Mouse (Mus musculus): Measurements from ENCODE around the gene Ubxn6.

The Ubxn6 gene

GRCm38 (mm10) chr17:56055945-56056678 lies 18.7 kb downstream of the Ubxn6 start:
- no peak for DNase-seq (ENCODE audit: low read depth, low spot score)

- no peak for DNase-seq (ENCODE audit: low read depth, low spot score)
Measured at GRCm38 (mm10) chr17:56054938-56055337, 19.9 kb downstream of the Ubxn6 start.

GRCm38 (mm10) chr17:56051369-56051768 lies 23.5 kb downstream of the Ubxn6 start:
- DNase-seq (ENCODE audit: low read depth, low spot score), result no peak

GRCm38 (mm10) chr17:56040857-56041163 lies 34.0 kb downstream of the Ubxn6 start:
- no peak for DNase-seq (ENCODE audit: low read depth, low spot score)

- DNase-seq (ENCODE audit: low read depth, low spot score), result peak; percentile 100
Measured at GRCm38 (mm10) chr17:56040030-56040856, 34.6 kb downstream of the Ubxn6 start, which contains the start of gene Chaf1a. Gene Chaf1a, plus strand, starts transcription at chr17:56040439.

- DNase-seq (ENCODE audit: low read depth, low spot score), result no peak
Measured at GRCm38 (mm10) chr17:56039345-56039744, 35.5 kb downstream of the Ubxn6 start.

GRCm38 (mm10) chr17:56038583-56039261 lies 36.1 kb downstream of the Ubxn6 start:
- no peak for DNase-seq (ENCODE audit: low read depth, low spot score)

GRCm38 (mm10) chr17:56036901-56037287 lies 37.9 kb downstream of the Ubxn6 start:
- no peak for DNase-seq (ENCODE audit: low read depth, low spot score)

GRCm38 (mm10) chr17:56036176-56036900 lies 38.5 kb downstream of the Ubxn6 start, which contains the start of gene Sh3gl1:
Gene Sh3gl1, minus strand, starts transcription at chr17:56036635.
- DNase-seq (ENCODE audit: low read depth, low spot score), result peak; percentile 96

GRCm38 (mm10) chr17:56035216-56035615 lies 39.6 kb downstream of the Ubxn6 start:
- peak; percentile 24 for DNase-seq (ENCODE audit: low read depth, low spot score)

GRCm38 (mm10) chr17:56034726-56035100 lies 40.1 kb downstream of the Ubxn6 start:
- no peak for DNase-seq (ENCODE audit: low read depth, low spot score)

- peak; percentile 73 for DNase-seq (ENCODE audit: low read depth, low spot score)
Measured at GRCm38 (mm10) chr17:56034040-56034725, 40.6 kb downstream of the Ubxn6 start.

- DNase-seq (ENCODE audit: low read depth, low spot score), result no peak
Measured at GRCm38 (mm10) chr17:56032831-56033230, 42.0 kb downstream of the Ubxn6 start.

- peak; percentile 60 for DNase-seq (ENCODE audit: low read depth, low spot score)
Measured at GRCm38 (mm10) chr17:56032127-56032733, 42.6 kb downstream of the Ubxn6 start.

GRCm38 (mm10) chr17:56031431-56031830 lies 43.4 kb downstream of the Ubxn6 start:
- no peak for DNase-seq (ENCODE audit: low read depth, low spot score)

GRCm38 (mm10) chr17:56030919-56031318 lies 43.9 kb downstream of the Ubxn6 start:
- DNase-seq (ENCODE audit: low read depth, low spot score), result peak; percentile 87

- no peak for DNase-seq (ENCODE audit: low read depth, low spot score)
Measured at GRCm38 (mm10) chr17:56030238-56030870, 44.5 kb downstream of the Ubxn6 start.

- DNase-seq (ENCODE audit: low read depth, low spot score), result no peak
Measured at GRCm38 (mm10) chr17:56027801-56028441, 46.9 kb downstream of the Ubxn6 start.

- peak; percentile 50 for DNase-seq (ENCODE audit: low read depth, low spot score)
Measured at GRCm38 (mm10) chr17:56026881-56027280, 47.9 kb downstream of the Ubxn6 start.

GRCm38 (mm10) chr17:56026303-56026702 lies 48.5 kb downstream of the Ubxn6 start:
- DNase-seq (ENCODE audit: low read depth, low spot score), result peak; percentile 96

All from 3T3-L1 (cell line).